Mouse (Mus musculus): ENCODE measurements around the gene Slc35b2.

The Slc35b2 gene

DNA sequence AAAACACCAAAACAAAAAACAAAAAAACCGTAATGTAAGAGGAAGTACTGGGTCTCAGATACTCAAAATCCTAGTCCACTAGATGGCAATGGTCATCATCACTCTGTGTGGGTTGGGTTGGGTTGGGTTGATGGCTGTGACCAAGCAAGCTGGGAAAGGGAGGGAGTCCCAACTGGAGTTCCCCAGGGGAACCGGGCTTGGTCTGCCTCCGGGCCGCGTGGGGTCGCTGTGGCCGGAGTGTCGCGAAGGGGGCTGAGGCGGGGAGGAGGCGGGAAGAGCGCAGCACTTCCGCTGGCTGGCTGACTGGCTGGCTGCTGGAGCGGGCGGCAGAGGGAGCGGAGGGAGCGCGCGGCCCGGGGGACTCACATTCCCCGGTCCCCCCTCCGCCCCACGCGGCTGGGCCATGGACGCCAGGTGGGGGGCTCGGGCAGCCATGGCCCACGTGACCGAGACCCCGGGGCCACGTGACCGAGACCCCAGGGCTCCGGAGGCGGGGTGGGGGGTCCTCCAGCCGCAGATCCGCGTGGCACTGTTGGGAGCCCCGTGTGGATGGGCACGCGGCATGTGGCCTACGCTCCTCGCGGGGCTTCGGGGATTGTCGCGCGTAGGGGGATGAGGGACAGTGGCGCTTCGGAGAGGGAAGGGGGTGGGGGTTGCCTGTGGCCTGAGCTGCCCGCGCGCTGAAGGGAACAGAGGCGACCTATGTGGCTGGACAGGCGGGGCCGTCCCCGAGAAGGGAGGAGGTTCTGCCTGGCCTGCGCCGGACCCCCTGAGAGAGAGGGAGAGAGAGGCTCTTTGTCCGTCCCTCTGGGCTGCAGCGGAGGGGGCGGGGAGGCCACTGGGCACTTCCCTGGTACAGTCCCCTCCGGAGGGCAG lies at the start of gene Slc35b2:
Gene Slc35b2, plus strand, starts transcription at position 220 of the 876 bp plus-strand sequence.
- DNase-seq (ENCODE audit: low spot score), result peak; percentile 94

DNA sequence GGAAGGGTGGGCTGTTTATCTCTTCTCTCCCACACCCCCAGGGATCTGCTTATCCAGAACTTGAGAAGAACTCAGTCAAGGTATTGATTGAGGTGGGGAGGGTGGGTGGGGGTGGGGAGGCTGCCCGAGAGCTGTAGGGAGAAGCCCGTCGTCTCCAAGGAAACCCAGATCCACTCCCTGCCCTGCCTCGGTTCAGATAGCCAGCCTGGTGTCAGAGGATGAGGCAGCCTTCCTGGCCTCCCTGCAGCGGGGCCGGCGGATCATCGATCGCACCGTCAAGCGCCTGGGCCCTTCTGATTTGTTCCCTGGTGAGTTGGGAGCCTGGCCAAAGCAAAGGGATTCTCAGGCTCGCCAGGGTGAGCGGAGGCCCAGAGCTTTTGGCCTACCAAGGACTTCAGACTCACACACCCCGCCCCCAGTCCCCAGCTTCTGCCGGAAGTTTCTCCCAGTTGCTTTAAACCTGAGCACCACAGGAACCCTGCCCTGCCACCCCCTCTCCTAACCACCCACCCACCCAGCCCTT lies 48.4 kb upstream of the Slc35b2 start:
- DNase-seq (ENCODE audit: low spot score), result no peak

DNA sequence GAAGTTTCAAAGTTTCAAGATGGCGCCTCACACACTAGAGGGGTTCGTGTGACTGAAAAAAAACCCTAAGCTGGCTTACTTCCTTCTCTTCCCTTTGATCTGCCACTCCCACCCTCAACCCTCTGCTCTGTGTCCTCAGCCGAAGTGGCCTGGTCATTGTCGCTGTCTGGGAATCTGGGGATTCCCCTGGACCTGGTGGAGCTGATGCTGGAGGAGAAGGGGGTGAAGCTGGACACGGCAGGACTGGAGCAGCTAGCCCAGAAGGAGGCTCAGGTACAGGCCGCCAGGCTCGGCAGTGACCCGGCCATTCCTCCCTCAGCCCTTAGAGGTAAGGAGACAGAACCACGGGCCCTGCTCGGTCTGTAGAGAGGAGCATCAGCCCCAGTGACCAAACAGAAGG lies 47.9 kb upstream of the Slc35b2 start:
- DNase-seq (ENCODE audit: low spot score), result no peak

DNA sequence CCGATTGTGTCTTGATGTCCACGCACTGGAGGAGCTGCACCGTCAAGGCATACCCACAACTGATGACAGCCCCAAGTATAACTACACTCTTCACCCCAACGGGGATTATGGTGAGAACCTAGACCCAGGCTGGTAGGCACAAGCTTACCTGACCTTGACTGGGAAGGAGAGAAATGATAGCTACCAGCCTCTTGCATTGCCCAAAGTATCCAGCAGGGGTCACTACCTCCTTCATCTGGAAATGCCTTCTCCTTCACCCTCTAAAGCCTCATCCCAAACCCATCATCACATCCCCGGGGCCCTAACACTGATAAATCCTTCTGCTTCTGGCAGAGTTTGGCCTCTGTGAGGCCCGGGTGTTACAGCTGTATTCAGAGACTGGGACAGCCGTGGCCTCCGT lies 47.2 kb upstream of the Slc35b2 start:
- DNase-seq (ENCODE audit: low spot score), result peak; percentile 72

DNA sequence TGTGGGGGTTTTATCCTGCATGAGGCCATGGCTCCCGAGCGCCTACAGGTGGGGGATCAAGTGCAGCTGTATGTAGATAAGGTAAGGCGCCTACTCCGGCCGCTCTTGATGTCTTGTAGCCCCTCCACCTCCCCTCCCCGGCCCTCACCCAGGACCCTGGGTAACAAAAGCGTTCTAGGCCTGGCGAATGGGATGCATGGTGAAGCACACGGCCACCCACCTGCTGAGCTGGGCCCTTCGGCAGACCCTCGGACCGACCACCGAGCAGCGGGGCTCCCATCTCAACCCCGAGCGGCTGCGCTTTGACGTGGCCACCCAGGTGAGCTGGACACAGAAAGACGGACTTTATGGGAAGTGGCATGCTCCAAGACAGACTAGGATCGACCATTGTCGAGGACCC lies 46.5 kb upstream of the Slc35b2 start:
- DNase-seq (ENCODE audit: low spot score), result no peak

DNA sequence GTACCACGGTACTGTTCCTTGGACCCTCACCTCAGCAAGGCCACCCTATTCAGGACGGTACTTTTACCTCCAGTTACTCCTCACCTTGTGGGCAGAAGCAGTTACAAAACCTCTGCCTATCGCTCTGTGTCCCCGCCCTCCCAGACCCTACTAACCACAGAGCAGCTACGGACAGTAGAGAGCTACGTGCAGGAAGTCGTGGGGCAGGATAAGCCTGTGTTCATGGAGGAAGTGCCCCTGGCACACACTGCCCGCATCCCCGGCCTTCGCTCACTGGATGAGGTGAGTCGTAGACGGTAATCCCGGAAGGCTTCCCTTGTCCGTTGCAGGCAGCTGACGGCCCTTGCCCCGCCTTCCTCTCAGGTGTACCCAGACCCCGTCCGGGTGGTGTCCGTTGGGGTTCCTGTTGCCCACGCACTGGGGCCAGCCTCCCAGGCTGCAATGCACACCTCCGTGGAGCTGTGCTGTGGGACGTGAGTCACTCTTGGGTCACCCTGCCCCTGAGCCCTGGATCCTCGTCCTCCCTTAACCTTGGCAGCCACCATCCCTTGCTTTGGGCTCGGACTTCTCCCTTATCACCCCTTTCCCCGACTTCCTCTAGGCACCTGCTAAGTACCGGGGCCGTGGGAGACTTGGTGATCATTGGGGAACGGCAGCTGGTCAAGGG lies 46.0 kb upstream of the Slc35b2 start:
- no peak for DNase-seq (ENCODE audit: low spot score)

DNA sequence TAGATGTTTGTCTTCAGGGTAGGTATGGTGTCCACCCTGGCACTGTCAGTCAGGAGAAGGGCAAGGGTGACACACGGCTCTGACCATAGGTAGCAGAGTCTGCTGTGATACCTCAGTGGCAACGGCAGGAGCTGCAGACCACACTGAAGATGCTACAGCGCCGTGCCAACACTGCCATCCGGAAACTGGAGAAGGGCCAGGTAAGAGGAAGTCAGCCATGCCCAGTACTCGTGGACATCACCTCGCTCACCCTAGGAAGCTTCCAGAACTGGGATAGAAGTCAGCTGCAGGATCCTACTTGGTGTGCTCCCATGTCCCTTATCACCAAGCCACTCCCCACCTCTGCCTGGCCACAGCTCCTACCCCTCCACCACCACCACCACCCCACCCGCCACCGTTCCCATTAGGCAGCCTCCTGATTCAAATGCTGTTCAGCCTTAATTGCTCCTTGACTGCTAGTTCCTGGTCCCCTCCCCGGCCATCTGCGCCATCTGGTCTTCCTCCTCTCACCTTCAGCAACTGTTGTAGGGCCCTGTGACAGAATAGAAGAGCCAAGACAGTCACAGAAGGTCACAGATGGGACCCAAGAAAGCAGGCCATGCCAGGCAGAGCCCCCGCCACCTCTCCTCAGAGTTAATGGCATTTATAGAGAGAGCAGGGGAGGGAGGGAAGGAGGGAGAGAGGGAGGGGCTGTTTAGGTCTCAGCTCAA lies 44.8 kb upstream of the Slc35b2 start:
- no peak for DNase-seq (ENCODE audit: low spot score)

DNA sequence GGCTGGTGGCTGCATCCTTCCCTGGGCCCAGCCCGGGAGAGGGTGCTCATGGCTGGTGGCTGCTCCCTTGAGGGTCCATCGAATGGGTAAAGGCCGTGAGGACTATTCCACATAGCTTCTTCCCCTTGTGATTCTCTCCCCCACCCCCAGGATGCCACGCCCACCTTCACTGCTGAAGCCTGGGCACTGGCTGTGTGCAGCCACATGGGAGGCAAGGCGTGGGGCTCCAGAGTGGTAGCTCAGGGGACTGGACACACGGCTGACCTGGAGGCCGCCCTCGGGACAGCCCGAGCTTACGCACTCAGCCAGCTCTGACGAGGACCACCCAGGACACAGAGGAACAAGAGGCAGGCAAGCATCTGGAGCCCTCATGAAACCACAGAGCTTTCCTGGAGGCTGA lies 43.5 kb upstream of the Slc35b2 start:
- DNase-seq (ENCODE audit: low spot score), result no peak

DNA sequence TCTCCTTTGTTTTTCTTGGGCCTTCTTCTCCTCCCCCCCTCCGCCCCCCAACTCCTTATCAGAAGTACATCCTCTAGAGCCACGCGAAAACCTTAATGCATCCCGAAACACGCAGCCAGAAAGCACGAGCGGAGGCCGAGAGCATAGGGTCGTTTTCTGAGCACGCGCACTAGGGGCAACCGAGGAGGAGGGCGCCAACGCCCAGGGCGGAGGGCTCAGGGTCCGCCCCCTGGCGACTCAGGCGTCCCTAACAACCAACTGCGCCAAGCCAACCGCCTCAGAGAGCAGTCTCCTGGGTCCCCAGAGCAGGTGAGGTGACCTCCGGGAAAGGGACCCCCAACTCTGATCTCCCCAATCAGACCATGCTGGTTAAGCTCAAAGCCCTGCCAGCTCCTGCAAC lies 40.4 kb upstream of the Slc35b2 start, which contains the start of gene Tcte1:
Gene Tcte1, plus strand, starts transcription at position 172 of the 400 bp plus-strand sequence.
- no peak for DNase-seq (ENCODE audit: low spot score)

DNA sequence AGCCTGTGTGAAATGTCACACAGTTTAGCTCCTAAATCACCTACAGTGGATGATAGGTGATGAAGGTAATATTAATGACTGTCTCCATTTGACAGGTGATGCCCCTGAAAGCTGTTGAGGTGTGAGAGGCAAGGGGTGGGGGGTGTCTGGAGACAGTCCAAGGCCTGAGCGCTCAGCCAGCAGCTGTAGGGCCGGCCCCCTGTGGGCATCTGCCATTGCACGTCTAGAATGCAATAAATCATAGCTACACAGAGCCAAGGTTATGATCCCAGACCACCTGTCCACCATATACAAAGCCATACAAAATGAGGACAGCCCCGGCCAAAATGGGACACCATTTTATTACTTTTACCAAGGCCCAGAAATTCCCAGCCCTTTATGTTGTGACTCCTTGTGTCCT lies 38.7 kb upstream of the Slc35b2 start:
- DNase-seq (ENCODE audit: low spot score), result no peak

DNA sequence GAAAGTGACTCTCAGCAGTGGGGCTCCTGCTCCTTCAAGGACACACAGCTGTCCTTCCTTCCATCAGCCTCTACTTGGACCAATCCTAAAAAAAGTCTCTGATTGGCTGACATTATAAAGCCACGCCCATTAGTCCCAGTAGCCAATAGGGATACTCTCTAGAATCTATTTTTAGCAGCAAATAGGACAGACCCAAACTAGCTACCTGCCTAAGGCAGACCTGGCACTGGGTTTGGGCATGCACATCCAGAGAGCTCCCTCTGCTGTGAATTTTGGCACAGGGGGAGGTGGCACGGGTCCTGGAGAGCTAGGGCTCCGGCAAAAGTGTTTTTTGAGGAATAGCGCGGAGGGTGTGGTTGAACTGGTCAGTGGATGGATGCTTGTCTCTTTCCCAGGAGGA lies 37.1 kb upstream of the Slc35b2 start:
- DNase-seq (ENCODE audit: low spot score), result no peak

DNA sequence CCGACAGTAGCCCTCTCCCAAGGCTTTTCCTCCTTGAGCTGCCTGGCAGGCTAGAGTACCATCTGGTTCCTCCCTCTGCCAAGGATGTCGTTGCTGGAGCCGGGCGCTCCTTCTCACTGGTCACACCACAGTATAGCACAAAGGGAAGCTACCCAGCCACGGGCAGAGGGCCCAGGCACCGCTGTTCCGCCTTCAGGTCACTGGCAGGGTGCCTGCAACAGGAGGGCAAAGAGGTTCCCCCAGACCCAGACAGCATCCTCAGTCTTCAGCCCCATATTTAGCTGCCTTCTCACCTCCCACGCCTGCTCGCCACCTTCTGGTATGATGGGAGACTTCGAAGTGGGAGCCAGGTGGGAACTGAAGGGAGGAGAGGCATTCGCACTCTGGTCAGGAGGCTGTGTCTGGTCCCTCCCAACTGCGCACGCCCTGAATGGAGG lies 33.3 kb upstream of the Slc35b2 start:
- no peak for DNase-seq (ENCODE audit: low spot score)

DNA sequence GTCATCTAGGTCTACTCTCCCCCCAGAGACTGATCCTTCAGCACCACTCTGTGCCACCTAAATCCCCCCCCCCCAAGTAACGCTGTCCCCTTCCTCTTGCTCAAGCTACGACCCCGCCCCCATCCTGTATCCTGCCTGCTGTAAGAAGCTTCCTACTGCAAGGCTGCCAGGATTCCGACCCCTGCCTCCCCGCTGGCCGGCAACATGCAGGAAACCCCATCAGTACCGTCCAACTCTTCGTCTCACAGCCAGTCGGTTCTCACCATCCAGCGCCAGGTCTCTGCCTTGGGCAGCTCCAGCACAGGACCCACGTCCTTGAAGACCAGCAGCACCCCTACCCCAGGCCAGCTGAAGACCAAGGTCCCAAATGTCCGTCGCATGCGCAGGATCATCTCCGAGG lies 30.8 kb upstream of the Slc35b2 start:
- no peak for DNase-seq (ENCODE audit: low spot score)

DNA sequence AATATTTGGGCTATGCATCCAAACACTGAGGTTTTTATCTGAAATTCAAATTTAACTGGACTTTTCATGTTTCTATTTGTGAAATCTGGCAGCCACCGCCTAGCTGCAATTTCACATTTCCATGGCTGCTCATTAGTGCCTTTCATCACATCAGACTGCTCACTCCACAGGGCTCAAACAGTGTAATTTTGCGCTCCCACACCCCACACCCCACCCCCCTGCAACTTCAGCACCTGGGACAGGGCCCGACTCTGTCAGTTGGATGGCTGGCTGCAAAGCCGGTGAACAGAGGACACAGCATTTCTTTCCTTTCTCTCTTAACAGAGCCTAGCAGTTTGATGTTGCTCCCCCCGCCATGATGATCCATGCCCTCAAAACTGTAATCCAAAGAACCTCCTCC lies 27.4 kb upstream of the Slc35b2 start:
- no peak for DNase-seq (ENCODE audit: low spot score)

DNA sequence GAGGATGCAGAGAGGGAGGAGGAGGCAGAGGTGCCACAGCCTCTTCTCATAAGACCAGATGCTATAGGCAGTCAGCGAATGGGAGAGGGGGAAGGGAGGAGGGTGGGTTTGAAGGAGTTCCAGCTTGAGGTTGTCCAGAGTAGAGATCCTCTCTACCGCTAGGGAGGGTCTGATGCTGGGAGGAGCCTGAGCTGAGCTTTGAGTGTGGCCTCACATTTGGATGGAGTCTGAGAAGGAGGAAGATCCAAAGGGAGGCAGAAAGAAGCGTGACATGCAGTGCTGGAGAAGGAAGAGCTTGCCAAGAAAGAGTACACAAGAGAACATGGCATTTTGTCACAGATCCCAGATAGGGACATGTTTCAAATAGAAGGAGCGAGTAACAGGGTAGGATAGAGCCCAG lies 25.3 kb upstream of the Slc35b2 start:
- no peak for DNase-seq (ENCODE audit: low spot score)

DNA sequence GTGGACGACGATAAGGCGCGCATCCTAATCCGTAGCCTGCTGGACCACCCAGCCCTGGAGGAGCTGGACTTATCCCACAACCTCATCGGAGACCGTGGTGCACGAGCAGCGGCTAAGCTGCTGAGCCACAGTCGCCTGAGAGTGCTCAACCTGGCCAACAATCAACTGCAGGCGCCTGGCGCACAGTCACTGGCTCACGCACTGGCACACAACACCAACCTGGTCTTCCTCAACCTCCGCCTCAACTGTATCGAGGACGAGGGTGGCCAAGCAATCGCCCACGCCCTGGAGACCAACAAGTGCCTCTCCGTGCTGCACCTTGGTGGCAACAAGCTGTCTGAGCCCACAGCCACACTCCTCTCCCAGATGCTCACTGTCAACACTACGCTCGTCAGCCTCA lies 24.0 kb upstream of the Slc35b2 start:
- DNase-seq (ENCODE audit: low spot score), result no peak

DNA sequence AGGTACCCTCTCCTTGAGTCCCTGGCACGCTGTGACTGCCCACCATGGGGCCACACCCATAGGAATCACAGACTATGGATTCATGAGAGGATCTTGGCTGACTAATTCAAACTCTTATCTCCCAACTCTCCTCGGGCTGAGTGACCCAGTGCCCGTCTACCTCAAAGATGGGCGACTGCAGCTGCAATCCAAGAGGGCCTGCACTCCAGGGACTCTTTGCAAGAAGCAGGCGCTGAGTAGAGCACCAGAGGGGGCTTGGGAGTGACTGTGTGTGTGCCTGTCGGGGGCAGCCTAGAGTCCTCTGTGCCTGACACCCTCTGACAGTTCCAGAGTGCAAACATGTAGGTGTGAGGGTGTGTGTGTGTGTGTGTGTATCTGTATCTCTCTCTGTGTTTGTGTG lies 21.5 kb upstream of the Slc35b2 start:
- DNase-seq (ENCODE audit: low spot score), result no peak

DNA sequence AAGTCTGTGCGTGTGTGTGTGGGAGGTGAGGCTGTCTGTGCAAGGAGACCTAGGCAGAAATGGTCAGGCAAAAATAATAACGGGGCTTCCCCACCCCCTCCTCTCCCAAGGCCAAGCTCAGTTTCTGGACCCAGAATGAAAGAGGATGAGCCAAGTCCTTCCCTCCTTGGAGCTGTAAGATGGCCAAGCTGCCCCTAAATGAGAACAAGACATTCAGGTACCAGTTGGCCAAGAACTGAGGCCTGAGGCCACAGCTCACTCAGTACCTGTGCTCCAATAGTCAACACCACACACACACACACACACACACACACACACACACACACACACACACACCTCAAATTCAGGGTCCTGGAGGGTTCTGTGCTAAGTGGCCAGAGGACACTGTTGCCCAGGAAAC lies 21.0 kb upstream of the Slc35b2 start:
- DNase-seq (ENCODE audit: low spot score), result no peak

DNA sequence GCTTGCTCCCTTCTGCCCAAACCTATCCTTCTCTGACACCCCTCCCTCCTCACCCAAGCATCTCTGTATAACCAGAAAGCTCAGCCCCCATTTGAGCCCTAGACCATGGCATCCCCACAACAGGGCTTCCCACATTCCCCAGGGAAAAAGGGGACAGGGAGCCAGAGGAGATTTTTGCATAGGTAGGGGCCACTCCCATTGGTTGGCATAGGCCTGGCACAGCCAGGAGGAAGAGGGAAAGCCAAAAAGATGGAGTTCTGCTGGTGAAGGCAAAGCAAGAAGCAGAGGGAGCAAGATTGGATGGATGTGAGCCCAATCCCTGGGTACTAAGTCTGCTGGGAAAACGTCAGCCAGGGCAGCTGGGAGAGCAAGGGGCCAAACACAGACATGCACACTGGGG lies 20.6 kb upstream of the Slc35b2 start:
- DNase-seq (ENCODE audit: low spot score), result no peak

DNA sequence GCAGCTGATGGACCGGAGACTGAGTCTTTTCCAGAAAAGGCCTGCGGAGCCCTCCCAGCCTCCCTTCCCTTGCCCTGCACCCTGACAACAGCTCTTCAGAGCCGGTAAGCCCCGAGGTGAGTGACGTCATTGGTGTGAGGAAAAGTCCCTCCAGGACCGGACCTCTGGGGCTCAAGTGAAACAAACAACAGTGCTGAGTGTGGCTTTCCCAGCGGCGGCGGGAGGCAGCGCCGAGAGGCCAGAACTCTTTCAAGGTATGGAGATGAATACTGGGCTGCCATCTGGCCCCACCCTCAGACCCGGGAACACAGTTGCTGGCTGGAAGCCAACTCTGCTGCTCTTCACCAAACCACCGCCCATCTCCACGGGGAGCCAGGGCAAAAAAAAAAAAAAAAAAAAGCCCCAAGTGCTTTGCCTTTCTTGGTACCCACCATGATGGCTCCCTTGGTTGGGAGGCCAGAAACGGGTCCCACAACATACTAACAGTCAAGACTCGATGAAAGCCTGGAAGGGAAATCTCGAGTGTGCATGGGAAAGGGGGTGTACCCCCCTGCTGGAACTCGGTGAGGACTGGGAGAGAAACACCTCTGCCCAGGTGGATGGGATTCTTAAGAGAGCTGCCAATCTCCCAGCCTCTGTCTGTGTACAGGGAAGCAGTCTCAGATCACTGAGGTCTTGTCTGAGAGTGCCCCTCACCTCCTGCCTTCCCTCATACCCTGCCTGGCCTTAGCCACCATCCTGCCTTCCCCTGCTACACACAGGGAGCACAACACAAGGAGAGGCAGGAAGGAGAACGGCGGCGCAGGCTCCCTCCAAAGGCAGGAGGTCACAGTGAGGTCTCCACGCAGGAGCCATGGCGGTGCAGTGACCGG lies 19.4 kb upstream of the Slc35b2 start:
- no peak for DNase-seq (ENCODE audit: low spot score)

DNA sequence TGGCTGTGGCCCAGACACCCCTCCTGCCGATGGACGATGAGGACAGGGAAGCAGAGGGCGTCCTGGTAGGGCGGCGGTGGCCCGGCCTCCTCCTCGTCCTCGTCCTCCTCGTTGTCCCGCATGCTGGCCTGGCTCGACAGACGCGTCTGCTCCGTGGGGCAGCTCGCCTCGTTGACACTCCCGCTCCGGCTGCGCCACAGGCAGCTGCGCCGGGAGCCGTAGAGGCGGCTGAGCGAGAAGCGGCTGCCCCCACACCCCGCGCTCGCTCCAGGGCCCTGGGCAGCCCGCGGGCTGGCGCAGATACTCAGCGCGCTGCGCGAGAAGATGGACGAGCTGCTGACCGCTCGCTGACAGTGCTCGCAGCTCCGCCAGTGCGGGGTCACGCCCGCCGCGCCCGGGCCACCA lies 18.8 kb upstream of the Slc35b2 start:
- DNase-seq (ENCODE audit: low spot score), result no peak

Data from urinary bladder, postnatal 14 days (tissue).